Mouse (Mus musculus): ENCODE measurements around the gene Nudt7. TPM values are rescaled to one million over a fixed set of nuclear protein-coding genes. Genes with fewer than 3 reads are reported as not detected.
A peak's percentile ranks its signal among the peaks of the same experiment; 100 is the strongest.

The Nudt7 gene
- polyA plus RNA-seq, 1 experiment from 2014 or later, result 42.7 TPM

DNA sequence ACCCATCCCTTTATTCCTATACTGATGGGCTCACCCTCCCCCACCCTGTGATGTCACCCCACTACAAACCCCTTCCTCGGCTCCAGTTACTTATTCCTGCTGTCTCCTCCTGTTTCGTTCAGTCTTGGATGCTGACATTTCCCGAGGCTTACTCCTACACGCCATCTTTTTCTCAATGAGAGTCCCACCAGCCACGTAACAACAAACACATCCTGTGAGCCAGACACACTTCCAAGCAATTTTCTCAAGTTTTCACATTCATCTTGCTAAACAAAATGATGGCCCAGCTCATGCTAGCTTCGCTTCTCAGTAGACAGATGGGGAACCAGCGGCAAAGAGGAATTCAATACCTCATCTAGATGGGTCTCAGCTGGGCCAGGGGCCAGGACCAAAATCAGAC is 30.0 kb upstream of the Nudt7 start:
- DNase-seq, result no peak
- 85% methylated on average over 7 of the region's 7 CpGs for WGBS (ENCODE audit: insufficient replicate concordance)
- Histone ChIP-seq H3K4me2 (ENCODE audit: low read depth, low read length) (no peak overlapping the region), H3K9ac (replicated peaks) (no peak overlapping the region), H3K9me3 (ENCODE audit: low read length) (no peaks in the 10 kb centered on the region), H3K4me3 (ENCODE audit: low read depth, low read length) (no peak overlapping the region), H3K36me3 (replicated peaks; ENCODE audit: insufficient read depth, low read length) (no peaks in the 10 kb centered on the region), H3K4me1 (ENCODE audit: insufficient read depth) (no peaks in the 10 kb centered on the region; the same call in 1 of the 2 replicates), H3K27me3 (ENCODE audit: insufficient read depth, low read length) (no peaks in the 10 kb centered on the region), H3K27ac (ENCODE audit: low read depth) (no peak overlapping the region)
- no peak for ATAC-seq
- no peak for TF ChIP-seq CTCF (IDR thresholded peaks at IDR 0.05; ENCODE audit: low read depth)
- TF ChIP-seq EP300 (IDR thresholded peaks at IDR 0.05; ENCODE audit: low read depth), result no peak

DNA sequence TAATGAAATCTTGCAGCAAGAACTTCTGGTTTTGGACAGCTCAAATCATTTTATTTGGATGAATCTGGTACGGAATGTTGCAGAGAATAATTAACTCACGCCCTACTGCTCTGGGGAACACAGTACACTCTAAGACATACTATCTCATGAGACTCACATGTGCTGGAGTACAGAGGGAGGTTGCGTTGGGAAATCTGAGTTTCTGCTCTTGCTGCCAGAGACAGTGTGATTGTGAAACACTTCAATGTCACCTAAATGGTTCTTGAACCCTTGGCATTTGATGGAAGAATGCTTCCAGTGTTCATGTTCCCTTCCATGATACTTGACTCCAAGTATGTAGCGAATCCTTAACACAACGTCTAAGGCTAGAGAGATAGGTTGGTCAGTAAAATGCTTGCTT is 27.4 kb upstream of the Nudt7 start:
- no peaks in the 10 kb centered on the region for H3K36me3 ChIP-seq (replicated peaks; ENCODE audit: insufficient read depth, low read length)
- WGBS (ENCODE audit: insufficient replicate concordance), result 79% methylated on average over 5 of the region's 5 CpGs
- no peak for ATAC-seq

DNA sequence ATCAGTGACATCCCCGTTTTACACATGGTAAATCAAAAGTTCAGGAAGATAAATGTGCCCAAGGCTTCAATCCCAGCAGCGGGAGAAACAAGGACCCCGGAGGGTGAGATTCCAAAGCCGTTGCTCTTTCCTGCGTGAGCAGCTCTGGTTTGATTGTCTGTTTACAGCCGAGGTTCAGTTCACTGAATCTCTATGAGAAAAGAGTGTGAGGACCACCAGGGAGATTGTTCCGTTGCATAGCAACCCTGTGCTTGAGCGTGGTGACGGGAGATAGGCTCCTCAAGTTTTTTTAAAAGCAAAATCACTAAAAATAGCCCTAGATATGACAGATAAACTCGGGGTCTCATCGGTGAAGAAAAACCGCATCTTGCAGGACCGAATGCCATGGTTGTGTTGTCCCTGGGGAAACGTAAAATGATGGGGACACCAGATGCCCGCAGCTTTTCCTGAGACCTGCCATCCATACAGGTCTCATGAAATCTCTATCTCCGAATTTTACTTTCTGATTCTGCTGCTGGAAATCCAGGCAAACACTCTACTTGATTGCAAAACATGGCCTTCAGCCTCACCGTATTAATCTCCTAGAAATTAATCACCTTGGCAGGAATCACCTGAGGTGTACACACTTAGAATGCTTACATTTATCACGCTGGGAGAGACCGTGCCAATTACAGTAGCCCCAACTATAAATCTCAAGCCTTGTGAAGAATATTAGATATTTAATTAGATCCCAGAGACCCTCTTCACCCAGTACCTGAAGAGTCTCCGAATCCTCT is 23.8 kb upstream of the Nudt7 start:
- DNase-seq (no peak), ATAC-seq (no peak)

More for the DNA sequence above, 27.4 kb upstream of the Nudt7 start:
- Histone ChIP-seq H3K4me3 (ENCODE audit: low read depth, low read length) (no peak overlapping the region), H3K9ac (replicated peaks) (no peak overlapping the region), H3K27me3 (ENCODE audit: insufficient read depth, low read length) (no peaks in the 10 kb centered on the region), H3K4me1 (ENCODE audit: insufficient read depth) (no peaks in the 10 kb centered on the region; the same call in 1 of the 2 replicates), H3K27ac (ENCODE audit: low read depth) (no peak overlapping the region), H3K9me3 (ENCODE audit: low read length) (no peaks in the 10 kb centered on the region), H3K4me2 (ENCODE audit: low read depth, low read length) (no peak overlapping the region)
- DNase-seq, result no peak
- TF ChIP-seq EP300 (IDR thresholded peaks at IDR 0.05; ENCODE audit: low read depth) (no peak), CTCF (IDR thresholded peaks at IDR 0.05; ENCODE audit: low read depth) (no peak)

DNA sequence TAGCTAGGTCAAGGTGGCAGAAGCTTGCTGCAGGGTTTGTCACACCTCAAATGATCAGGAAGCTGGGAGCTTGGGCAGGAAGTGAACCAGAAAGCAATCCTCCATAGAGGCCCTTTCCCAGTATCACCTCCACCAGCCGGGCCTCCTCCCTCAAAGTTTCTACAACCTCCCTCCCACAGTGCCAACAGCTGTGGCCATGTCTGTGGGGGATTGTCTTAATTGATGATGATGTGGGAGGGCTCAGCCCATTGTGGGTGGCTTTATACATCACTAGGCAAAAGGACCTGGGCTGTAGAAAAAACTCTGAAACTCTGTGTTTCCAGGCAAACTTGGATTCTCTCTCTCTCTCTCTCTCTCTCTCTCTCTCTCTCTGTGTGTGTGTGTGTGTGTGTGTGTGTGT is 18.3 kb upstream of the Nudt7 start:
- Histone ChIP-seq H3K4me3 (ENCODE audit: low read depth, low read length) (no peak overlapping the region), H3K9ac (replicated peaks) (no peak overlapping the region), H3K27ac (ENCODE audit: low read depth) (no peak overlapping the region), H3K27me3 (ENCODE audit: insufficient read depth, low read length) (no peaks in the 10 kb centered on the region), H3K4me2 (ENCODE audit: low read depth, low read length) (no peak overlapping the region), H3K4me1 (ENCODE audit: insufficient read depth) (no peaks in the 10 kb centered on the region), H3K36me3 (replicated peaks; ENCODE audit: insufficient read depth, low read length) (no peaks in the 10 kb centered on the region), H3K9me3 (ENCODE audit: low read length) (no peaks in the 10 kb centered on the region)
- TF ChIP-seq EP300 (IDR thresholded peaks at IDR 0.05; ENCODE audit: low read depth) (no peak), CTCF (IDR thresholded peaks at IDR 0.05; ENCODE audit: low read depth) (no peak)
- ATAC-seq, result no peak
- 59% methylated on average over 1 of the region's 1 CpGs for WGBS (ENCODE audit: insufficient replicate concordance)
- no peak for DNase-seq

More for the DNA sequence above, 23.8 kb upstream of the Nudt7 start:
- Histone ChIP-seq H3K9ac (replicated peaks) (no peak overlapping the region), H3K9me3 (ENCODE audit: low read length) (no peaks in the 10 kb centered on the region), H3K36me3 (replicated peaks; ENCODE audit: insufficient read depth, low read length) (no peaks in the 10 kb centered on the region), H3K27ac (ENCODE audit: low read depth) (no peak overlapping the region), H3K27me3 (ENCODE audit: insufficient read depth, low read length) (no peaks in the 10 kb centered on the region), H3K4me3 (ENCODE audit: low read depth, low read length) (no peak overlapping the region), H3K4me2 (ENCODE audit: low read depth, low read length) (no peak overlapping the region), H3K4me1 (ENCODE audit: insufficient read depth) (no peaks in the 10 kb centered on the region; the same call in 1 of the 2 replicates)
- 75% methylated on average over 20 of the region's 20 CpGs for WGBS (ENCODE audit: insufficient replicate concordance)
- TF ChIP-seq EP300 (IDR thresholded peaks at IDR 0.05; ENCODE audit: low read depth) (no peak), CTCF (IDR thresholded peaks at IDR 0.05; ENCODE audit: low read depth) (no peak)

DNA sequence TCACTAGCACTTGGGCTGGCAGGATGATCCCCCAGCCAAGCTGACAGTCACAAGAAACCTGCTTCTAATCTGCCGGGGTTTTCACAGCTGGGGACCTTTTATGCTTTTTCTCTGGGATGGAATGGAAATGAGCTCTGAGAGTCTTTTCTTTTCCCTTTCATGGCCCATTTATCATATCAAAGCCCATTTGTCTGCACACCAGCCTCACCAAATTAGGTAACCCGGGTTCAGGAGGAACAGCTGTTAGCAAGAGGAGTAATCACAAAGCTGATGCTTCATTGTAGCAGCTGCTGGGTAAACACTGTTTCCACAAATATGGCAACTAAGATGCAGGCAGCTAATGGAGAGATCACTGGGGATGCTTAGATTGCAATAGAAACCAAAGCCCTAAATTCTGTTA is 17.3 kb upstream of the Nudt7 start:
- H3K27me3 ChIP-seq (ENCODE audit: insufficient read depth, low read length), result no peaks in the 10 kb centered on the region
- WGBS (ENCODE audit: insufficient replicate concordance), result 35% methylated on average over 2 of the region's 2 CpGs
- no peak overlapping the region for H3K9ac ChIP-seq (replicated peaks)
- no peaks in the 10 kb centered on the region for H3K9me3 ChIP-seq (ENCODE audit: low read length)
- TF ChIP-seq EP300 (IDR thresholded peaks at IDR 0.05; ENCODE audit: low read depth) (no peak), CTCF (IDR thresholded peaks at IDR 0.05; ENCODE audit: low read depth) (no peak)
- ATAC-seq (no peak), DNase-seq (no peak)
- no peaks in the 10 kb centered on the region for H3K4me1 ChIP-seq (ENCODE audit: insufficient read depth)
- H3K4me3 ChIP-seq (ENCODE audit: low read depth, low read length), result no peak overlapping the region
- H3K27ac ChIP-seq (ENCODE audit: low read depth), result no peak overlapping the region
- no peak overlapping the region for H3K4me2 ChIP-seq (ENCODE audit: low read depth, low read length)
- no peaks in the 10 kb centered on the region for H3K36me3 ChIP-seq (replicated peaks; ENCODE audit: insufficient read depth, low read length)

DNA sequence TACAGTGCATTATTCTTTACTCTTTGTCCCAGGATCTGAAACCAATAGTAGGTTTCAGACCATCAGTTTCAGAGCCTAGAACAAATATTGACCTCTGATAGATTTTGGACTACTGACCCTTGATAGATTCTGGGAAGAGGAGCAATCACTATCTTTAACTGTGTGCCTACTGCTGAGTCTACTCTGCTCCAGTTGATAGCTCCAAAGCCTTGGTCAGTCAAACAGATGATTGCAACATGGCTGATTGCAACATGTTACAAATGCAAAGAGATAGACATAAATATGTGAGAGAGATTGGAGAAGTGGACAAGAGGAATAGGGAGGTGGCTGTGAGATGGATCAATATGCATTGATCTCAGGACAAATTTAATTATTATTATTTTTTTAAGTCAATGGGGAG is 15.9 kb upstream of the Nudt7 start:
- ATAC-seq, result peak; percentile 99

More for the DNA sequence above, 15.9 kb upstream of the Nudt7 start:
- H3K27ac ChIP-seq (ENCODE audit: low read depth), result no peak overlapping the region
- TF ChIP-seq EP300 (IDR thresholded peaks at IDR 0.05; ENCODE audit: low read depth) (peak; percentile 77), CTCF (IDR thresholded peaks at IDR 0.05; ENCODE audit: low read depth) (no peak)
- no peaks in the 10 kb centered on the region for H3K36me3 ChIP-seq (replicated peaks; ENCODE audit: insufficient read depth, low read length)
- H3K9me3 ChIP-seq (ENCODE audit: low read length), result no peaks in the 10 kb centered on the region
- H3K9ac ChIP-seq (replicated peaks), result no peak overlapping the region
- H3K4me1 ChIP-seq (ENCODE audit: insufficient read depth), result no peaks in the 10 kb centered on the region
- no peak overlapping the region for H3K4me3 ChIP-seq (ENCODE audit: low read depth, low read length)
- DNase-seq, result no peak
- no peak overlapping the region for H3K4me2 ChIP-seq (ENCODE audit: low read depth, low read length)
- no peaks in the 10 kb centered on the region for H3K27me3 ChIP-seq (ENCODE audit: insufficient read depth, low read length)

Data from liver, postnatal 0 days (tissue).